Mouse (Mus musculus): ENCODE measurements at regions not wholly inside any gene's neighbourhood (a gene's known extent, or its start where the extent isn't known, plus 50 kb on each side); places are given as distances from the start of the nearest gene placed in this dataset.
A peak's percentile ranks its signal among the peaks of the same experiment; 100 is the strongest.

GRCm38 (mm10) chr2:21908813-21909480 lies 318.4 kb upstream of the Myo3a start:
- DNase-seq: peak; percentile 21

DNA sequence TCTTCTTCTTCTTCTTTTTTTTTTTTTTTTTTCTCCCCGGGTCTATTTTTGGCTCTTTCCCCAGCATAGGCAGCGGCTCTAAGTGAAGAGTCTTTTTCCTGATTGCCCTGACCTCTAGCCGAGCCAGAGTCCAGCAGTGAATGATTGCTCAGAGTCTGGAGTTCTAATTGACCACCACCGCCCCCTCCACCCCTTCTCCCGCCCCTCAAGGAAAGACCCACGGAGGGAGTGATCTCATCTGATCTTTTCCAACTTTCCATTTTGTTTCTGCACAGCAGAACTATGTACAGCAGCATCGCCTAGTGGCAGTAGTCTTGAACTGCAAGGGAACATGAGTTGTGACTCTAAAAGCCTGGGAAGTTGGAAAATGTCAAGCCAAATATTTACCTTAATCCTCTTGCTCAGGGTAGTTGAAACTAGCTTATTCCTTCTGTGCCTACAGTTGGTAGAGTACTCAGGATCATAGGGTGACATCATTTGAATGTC lies 317.8 kb upstream of the Myo3a start:
- peak; percentile 84 for DNase-seq

GRCm38 (mm10) chr2:21917804-21918690 lies 309.3 kb upstream of the Myo3a start:
- peak; percentile 84 for DNase-seq

GRCm38 (mm10) chr2:21919091-21919490 lies 308.2 kb upstream of the Myo3a start:
- peak; percentile 21 for DNase-seq

GRCm38 (mm10) chr2:21927656-21928055 lies 299.6 kb upstream of the Myo3a start:
- DNase-seq: no peak

DNA sequence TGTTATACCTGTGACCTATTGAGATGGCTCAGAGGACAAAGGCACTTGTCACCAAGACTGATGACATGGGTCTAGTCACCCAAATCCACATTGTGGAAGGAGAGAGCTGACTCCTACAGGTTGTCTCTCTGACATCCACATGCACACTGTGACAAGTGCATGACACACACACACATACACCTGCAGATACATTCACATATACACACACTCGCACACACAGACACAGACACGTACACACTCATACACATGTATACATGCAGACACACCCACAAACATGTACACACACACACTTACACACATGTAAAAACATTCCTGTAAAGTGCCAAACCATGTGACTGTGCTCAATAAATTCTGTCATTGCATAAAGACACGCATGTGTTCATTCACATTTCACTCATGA lies 287.3 kb upstream of the Myo3a start:
- DNase-seq: no peak

- peak; percentile 18 for DNase-seq
Observed at GRCm38 (mm10) chr2:21940797-21941487, 286.4 kb upstream of the Myo3a start.

DNA sequence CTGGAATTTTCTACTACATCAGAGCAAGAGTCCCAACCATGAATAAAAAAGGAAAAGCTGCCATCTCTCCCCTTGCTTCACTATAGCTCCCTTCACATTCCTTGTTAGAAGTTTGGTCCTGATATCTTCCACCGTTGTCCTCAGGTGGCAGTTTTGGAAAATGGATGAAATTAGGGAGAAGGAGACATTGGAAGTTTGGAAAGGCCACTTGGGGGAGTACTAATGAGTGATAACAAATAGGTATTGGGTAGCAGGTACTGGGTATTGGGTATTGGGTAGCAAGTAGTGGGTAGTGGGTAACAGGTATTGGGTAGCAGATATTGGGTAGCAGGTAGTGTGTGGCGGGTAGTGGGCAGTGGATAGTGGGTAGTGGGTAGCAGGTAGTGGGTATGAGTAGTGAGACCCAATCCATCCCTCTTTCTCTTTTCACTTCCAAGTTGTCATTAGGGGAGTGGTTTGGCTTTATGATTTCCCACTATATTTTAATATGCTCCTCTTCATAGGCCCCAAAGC lies 285.8 kb upstream of the Myo3a start:
- DNase-seq: no peak

DNA sequence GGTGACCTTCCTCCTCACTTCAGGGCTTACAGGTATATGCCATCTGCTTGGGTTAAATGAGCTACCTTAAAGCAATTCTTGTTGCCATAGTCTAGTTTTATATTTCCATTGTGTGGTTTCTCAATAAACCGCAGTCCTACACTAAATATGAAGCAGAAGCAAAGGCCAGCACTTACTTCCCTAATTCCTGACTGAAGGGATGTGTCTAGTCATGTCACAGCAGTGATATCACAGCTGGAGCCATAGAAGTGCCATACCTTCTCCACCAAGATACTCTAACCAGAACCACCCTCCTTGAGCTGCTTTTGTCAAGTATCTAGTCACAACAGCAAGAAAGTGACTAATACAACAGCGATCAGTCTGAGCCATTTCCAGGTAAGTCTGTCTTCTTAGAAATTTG lies 283.6 kb upstream of the Myo3a start:
- DNase-seq: no peak

GRCm38 (mm10) chr2:21946484-21946883 lies 280.8 kb upstream of the Myo3a start:
- no peak for DNase-seq

DNA sequence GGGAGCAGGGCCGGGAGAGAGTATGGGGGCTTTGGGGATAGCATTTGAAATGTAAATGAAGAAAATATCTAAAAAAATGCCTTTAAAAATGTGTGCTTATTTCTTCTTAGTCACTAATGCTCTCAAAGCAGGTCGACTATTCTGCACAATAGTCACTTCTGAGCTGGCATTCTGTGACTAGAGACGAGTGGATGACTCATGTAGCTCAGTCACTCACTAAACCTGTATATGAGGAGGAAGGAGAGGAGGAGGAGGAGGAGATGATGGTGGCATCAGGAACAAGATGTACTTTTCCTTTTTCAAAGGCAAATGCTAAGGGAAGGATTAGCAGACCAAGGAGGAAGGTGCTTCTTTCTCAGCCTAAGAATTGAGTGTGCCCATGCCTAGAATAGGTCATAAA lies 276.0 kb upstream of the Myo3a start:
- no peak for DNase-seq

DNA sequence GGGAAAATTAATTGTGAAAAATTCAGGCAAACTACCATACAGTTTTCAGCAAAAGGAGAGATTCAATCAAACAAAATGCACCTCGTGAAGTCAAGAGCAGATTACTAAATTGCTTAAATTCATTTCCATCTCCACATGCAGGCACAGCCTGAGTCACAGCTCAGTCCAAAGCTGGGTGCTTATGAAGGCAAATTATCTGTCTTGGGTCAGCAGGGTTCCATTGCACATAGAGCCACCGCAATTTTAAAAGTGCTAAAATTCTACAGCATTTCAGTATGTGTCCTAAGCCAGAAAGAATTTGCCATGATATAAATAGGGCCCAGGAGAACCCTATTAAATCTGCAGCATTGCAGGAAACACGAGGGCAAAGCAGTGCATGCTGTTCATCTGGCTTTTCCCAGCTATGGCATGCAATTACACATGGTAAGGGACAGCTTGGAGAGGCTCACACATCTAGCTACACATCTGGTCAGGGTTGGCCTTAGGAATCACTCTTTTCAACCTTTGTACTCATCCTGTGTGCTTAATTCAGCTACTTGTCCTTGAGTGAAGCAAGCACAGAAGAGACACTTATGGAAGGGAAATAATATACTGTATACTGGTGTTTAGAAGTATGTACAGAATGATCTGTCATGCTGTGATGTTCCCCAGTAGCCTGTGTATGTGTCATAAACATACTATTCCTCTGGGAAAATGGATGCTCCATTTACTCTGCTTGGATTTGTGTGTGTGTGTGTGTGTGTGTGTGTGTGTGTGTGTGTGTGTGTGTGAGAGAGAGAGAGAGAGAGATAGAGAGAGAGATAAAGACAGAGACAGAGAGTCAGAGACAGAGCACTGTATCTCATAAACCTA lies 271.0 kb upstream of the Myo3a start:
- no peak for DNase-seq

DNA sequence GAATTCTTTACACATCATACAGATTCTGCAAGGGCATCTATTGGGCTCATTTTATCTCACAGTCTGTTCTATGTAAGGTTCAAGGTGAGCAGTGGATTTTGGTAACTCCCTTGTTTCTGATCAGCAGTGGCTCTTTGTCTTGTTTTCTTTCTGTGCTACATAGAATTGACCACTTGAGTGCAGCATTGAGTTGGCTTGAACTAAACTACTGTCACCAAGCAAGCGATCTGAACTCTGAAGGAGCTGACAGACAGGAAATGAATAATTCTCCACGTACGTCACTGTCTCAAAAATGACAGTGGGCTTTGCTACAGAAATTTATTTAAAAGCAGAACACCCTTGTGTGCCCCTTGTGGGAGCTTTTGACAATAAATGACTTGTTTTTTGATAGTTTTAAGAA lies 268.9 kb upstream of the Myo3a start:
- DNase-seq: peak; percentile 20

DNA sequence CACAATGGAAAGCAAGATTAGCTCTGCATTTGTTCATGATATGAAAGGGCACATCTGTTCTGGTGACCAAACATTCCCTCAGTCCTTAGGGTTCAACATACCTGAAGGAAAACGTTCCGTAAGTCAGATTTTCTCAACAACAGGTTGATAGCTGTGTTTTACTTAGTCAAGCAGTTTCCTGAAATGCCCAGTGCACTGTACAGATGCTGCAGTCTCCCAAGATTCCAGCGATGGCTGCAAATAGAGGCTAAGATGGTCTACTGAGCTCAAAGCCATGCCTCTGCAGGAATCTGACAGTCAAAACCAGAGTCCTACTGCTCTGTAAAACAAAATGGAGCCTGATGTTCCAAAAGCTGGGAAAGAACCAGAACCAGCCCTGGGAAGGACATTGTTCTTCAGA lies 268.5 kb upstream of the Myo3a start:
- no peak for DNase-seq

DNA sequence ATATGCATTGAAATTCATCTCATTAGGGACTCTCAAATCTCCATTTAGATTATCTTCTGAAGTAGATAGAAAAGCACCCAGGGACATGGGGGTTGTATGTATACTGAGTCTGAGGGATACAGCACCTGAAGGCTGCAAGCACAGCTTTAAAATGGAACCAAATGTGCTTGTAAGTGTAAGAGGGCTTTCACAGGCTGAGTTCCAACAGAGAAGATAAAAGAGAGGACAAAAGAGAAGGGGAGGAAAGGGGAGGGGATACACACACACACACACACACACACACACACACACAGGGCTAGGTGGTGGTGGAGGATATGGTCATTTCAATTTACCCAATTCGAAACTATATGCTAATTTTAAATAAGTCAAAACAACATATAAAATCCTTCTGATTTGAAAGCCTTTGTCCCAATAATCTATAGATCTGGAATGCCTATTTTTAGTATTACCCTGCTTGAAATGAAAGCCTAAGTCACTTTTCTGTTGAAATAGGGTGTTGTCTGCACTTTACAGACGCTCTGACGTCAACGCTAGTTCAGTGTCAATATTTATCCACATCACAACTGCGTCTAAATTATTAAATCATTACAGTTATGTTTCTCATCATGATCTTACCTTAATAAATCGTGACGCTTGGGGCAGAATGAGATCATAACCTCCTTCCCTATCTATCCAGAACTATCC lies 263.8 kb upstream of the Myo3a start:
- DNase-seq: no peak

DNA sequence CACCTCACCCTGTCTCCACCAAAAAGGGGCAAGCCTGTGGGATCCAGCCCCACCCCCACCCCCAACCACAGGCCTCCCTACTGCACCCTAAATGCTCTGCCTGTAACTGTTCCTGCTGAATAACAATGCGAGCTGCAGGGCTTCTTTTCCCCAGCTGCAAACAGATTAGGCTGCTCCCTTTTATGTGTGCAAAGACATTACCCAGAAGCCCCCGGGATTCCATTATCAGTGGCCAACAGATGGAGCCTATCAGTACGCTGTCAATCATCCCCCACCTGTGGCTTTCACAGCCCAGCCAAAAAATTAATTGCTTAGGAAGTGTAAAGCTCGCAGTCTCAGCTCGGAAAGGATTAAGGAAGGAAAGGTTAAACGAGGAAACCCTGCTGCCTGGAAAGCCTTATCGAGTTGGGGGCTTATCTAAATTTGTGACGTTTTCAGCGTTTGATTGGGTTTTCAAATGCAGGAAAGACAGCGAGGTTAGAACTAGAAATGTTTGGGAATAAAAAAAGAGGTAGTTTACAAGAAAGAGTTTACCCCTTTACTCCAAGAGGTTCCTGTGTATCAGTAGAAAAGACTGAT lies 263.2 kb upstream of the Myo3a start:
- no peak for DNase-seq

DNA sequence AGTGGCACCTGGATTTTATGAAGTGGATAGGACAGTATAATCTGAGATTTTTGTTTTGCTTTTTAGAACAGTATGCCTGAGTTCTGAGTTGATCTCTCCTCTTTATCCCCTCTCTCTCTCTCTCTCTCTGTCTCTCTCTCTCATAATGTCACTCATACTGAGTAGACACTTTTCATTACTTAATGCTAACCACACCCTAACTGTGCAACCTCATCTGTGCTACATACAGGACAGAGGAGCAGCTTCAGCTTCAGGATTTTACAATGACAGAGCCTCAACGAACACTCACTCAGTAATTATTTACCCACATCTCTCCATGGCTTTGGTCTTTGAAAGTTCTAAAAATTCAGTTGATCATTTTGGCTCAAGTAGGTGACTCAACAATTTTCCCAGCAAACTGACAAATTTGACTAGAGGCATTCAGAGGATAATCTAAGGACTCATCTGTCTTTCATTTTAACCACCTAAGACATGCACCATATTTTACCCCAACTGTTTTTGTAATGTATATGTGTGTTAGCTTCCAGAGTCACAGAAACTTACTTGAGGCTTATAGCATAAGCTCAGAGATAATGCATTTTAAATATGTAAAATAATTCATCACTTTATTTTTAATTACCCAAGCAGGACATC lies 256.4 kb upstream of the Myo3a start:
- no peak for DNase-seq

GRCm38 (mm10) chr2:21974599-21974998 lies 252.7 kb upstream of the Myo3a start:
- DNase-seq: no peak

- DNase-seq: no peak
Observed at GRCm38 (mm10) chr2:21975547-21975946, 251.8 kb upstream of the Myo3a start.

GRCm38 (mm10) chr2:21976337-21976736 lies 251.0 kb upstream of the Myo3a start:
- DNase-seq: no peak

- no peak for DNase-seq
Observed at GRCm38 (mm10) chr2:21976831-21977230, 250.5 kb upstream of the Myo3a start.

Measured in cerebellum, adult 8-10 months (tissue).